Comparison of ENCODE assay signal across 17 mouse cellular contexts in the genomic region with DNA sequence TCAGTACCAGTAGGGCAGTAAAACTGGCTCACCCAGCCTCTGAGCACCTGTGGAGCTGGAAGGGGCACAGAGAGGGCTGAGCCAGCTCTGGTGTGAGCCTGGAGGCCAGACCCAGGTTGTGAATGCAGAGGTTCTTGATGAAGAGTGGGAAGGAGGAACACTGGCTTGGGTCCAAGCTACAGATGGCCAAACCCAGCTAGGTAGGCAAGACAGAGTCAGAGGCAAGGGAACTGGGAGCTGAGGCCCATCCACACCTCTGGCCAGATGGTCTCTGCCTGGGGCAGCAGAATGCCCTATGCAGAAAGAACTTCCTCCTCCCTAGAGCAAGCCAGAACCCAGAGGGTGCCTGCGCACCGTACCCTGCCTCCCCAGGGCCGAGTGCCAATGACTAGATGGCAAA.
DNase-seq lines count a peak whose midpoint lies in the region; ATAC-seq and TF ChIP-seq lines count a peak whose summit lies in the region.
"Had no signal": no experiment of that assay in that cellular context is flagged by ENCODE, and none has a peak within 500 bp of the region (broad histone marks: within the 10 kb centered on the region; RNA-seq: fewer than 3 reads in every experiment).

No protein-coding gene starts in this region.

- no peaks in the 10 kb centered on the region for H3K36me3 ChIP-seq in liver, embryonic 11.5 days (ENCODE audit: control insufficient read depth, insufficient read depth, low read length)
- H3K36me3 ChIP-seq: embryonic facial prominence, embryonic 10.5 days; heart, embryonic 13.5 days; hindbrain, embryonic 15.5 days had no signal

- WGBS in lung, adult 2 months: 88% methylated on average over 3 of the region's 3 CpGs
- WGBS in liver, embryonic 11.5 days: 87% methylated on average over 3 of the region's 3 CpGs

- H3K27ac ChIP-seq in cortical plate, adult 2 months (ENCODE audit: insufficient read depth, low read length): peak overlapping the region; percentile 42; the same call in 1 of the 2 replicates
- no peak overlapping the region for H3K27ac ChIP-seq in liver, embryonic 11.5 days (ENCODE audit: low read depth, low read length)
- H3K27ac ChIP-seq: embryonic facial prominence, embryonic 10.5 days; forebrain, embryonic 13.5 days; gastrocnemius, adult 2 months; heart, embryonic 13.5 days; hindbrain, embryonic 15.5 days had no signal

- H3K9me3 ChIP-seq in liver, embryonic 11.5 days (ENCODE audit: control insufficient read depth, low read length): no peaks in the 10 kb centered on the region
- H3K9me3 ChIP-seq: embryonic facial prominence, embryonic 10.5 days; forebrain, embryonic 13.5 days; heart, embryonic 13.5 days; hindbrain, embryonic 15.5 days had no signal

- no peak for TF ChIP-seq CTCF in lung, adult 2 months (IDR thresholded peaks at IDR 0.05; ENCODE audit: insufficient read depth, low read length)
- TF ChIP-seq CTCF in cortical plate, adult 2 months (IDR thresholded peaks at IDR 0.05; ENCODE audit: extremely low read depth, insufficient read depth, low read length): no peak

- H3K4me3 ChIP-seq in lung, adult 2 months (replicated peaks; ENCODE audit: extremely low read depth, low read depth, low read length): no peak overlapping the region
- no peak overlapping the region for H3K4me3 ChIP-seq in cortical plate, adult 2 months (ENCODE audit: insufficient read depth, low read length)
- no peak overlapping the region for H3K4me3 ChIP-seq in liver, embryonic 11.5 days (ENCODE audit: low read depth, low read length)
- H3K4me3 ChIP-seq: embryonic facial prominence, embryonic 10.5 days; forebrain, embryonic 13.5 days; gastrocnemius, adult 2 months; heart, embryonic 13.5 days; hindbrain, embryonic 15.5 days had no signal

- ATAC-seq in liver, embryonic 11.5 days (replicated peaks; ENCODE audit: low FRiP score): no peak
- ATAC-seq: forebrain, embryonic 13.5 days; intestine, embryonic 16.5 days had no signal

- DNase-seq in cerebellum, adult 11-12 months: peak; percentile 39
- no peak for DNase-seq in cerebellum, postnatal 4 days (ENCODE audit: low spot score in 2 of 2)
- DNase-seq in lung, postnatal 36 days: peak; percentile 11
- DNase-seq in lung, adult 2 months: no peak
- DNase-seq in cerebellum, adult 9-11 months: peak; percentile 44
- no peak for DNase-seq in thymus, postnatal 10 days (ENCODE audit: low spot score in 2 of 2)
- DNase-seq in liver, embryonic 11.5 days (ENCODE audit: low spot score): no peak
- DNase-seq: adrenal gland, postnatal 10 days; gastrocnemius, adult 2 months; gastrocnemius, postnatal 25 days; heart, postnatal 36 days had no signal

- no peaks in the 10 kb centered on the region for H3K27me3 ChIP-seq in liver, embryonic 11.5 days (replicated peaks; ENCODE audit: control insufficient read depth, insufficient read depth, low read length)
- H3K27me3 ChIP-seq: hindbrain, embryonic 15.5 days had no signal

- no peak overlapping the region for H3K9ac ChIP-seq in liver, embryonic 11.5 days (ENCODE audit: low read depth, low read length)
- H3K9ac ChIP-seq: forebrain, embryonic 13.5 days; heart, embryonic 13.5 days; hindbrain, embryonic 15.5 days had no signal

- no peak for TF ChIP-seq POLR2A in lung, adult 2 months (IDR thresholded peaks at IDR 0.05; ENCODE audit: borderline replicate concordance, extremely low read depth, low read depth, low read length)
- no peak for TF ChIP-seq POLR2A in cortical plate, adult 2 months (IDR thresholded peaks at IDR 0.05; ENCODE audit: extremely low read depth, insufficient read depth, low read length)

- no peak overlapping the region for H3K4me2 ChIP-seq in liver, embryonic 11.5 days
- H3K4me2 ChIP-seq: forebrain, embryonic 13.5 days; heart, embryonic 13.5 days; hindbrain, embryonic 15.5 days had no signal

- no peaks in the 10 kb centered on the region for H3K4me1 ChIP-seq in lung, adult 2 months (ENCODE audit: control insufficient read depth, insufficient read depth, low read length)
- peaks cover 13% of the 10 kb centered on the region for H3K4me1 ChIP-seq in cortical plate, adult 2 months (ENCODE audit: control insufficient read depth, insufficient read depth, low read length)
- H3K4me1 ChIP-seq in liver, embryonic 11.5 days (replicated peaks; ENCODE audit: control insufficient read depth, insufficient read depth, low read length): no peaks in the 10 kb centered on the region
- H3K4me1 ChIP-seq: forebrain, embryonic 13.5 days; hindbrain, embryonic 15.5 days had no signal

Comparison
In these comparisons a context has a peak if more than half of its experiments do, and no peak if none do; other contexts are left out.
1. DNase-seq: peak in cerebellum, adult 11-12 months (single experiment), lung, postnatal 36 days (single experiment) and cerebellum, adult 9-11 months (single experiment); none in cerebellum, postnatal 4 days (0 of 2), lung, adult 2 months (single experiment), thymus, postnatal 10 days (0 of 2) and liver, embryonic 11.5 days (single experiment).